Mouse (Mus musculus) small intestine, adult 2 months (tissue): ENCODE data around the gene Ctnnbl1.

ENCODE experiments used
- CTCF ChIP-seq: fragments of 200-500 bp; IDR thresholded peaks from 2 replicates; pipeline ENCODE4 v1.5.1; 2012; ENCODE audit warnings: low read depth, mild to moderate bottlenecking, control low read depth, inconsistent platforms, low read length, moderate library complexity, mixed read lengths; ENCODE audit not compliant: insufficient replicate concordance, insufficient read length; ENCODE audit errors: extremely low read depth
- POLR2A ChIP-seq: fragments of 200-500 bp; IDR thresholded peaks from 2 replicates; pipeline ENCODE4 v1.6.1; 2012; ENCODE audit warnings: low read depth, mild to moderate bottlenecking, control low read depth, inconsistent platforms, low read length, moderate library complexity

DNA sequence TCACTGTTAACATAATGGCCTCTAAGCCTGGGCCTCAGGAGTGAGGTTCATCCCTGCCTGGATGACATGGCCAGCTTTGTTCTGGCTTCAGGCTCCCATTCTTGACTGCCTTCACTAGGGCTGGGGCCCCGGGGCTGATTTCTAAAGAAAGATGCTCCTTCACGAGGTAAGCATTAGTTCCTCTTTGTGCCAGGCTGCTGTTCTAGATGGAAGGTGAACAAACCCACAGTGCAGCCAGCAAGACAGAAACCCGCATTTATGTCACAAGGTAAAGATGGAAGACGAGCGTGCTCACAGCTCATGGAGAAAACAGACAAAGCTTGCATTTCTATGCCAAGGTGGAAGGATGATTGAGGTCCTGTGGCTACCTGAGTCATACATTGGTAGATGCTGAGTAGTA is 108.6 kb downstream of the Ctnnbl1 start:
- no peak for TF ChIP-seq CTCF
- no peak for TF ChIP-seq POLR2A
